Mouse (Mus musculus) heart, adult 8-10 months (tissue): ENCODE measurements around the gene Mex3b. TPM values are rescaled to one million over a fixed set of nuclear protein-coding genes. Genes with fewer than 3 reads are reported as not detected.
A peak's percentile ranks its signal among the peaks of the same experiment; 100 is the strongest.

Source experiments
- DNase-seq: peaks from one replicate; pipeline ENCODE4 v3.0.0; 2022; ENCODE audit warnings: low spot score
- total RNA-seq, 4 experiments: library from RNA; stranded (reverse); gene quantifications; 2 replicates each; pipeline ENCODE4 v1.2.4; 2022

Mex3b gene
- 1 to 10 TPM; 1.1 to 1.3 (median 1.3) TPM for total RNA-seq

GRCm38 (mm10) chr7:82867271-82868121 is at the start of gene Mex3b:
Gene Mex3b (plus strand): TSS chr7:82867333.
- peak; percentile 24 for DNase-seq

- no peak for DNase-seq
Measured at GRCm38 (mm10) chr7:82819541-82819940, 47.6 kb upstream of the Mex3b start.

- no peak for DNase-seq
Measured at GRCm38 (mm10) chr7:82820661-82821060, 46.5 kb upstream of the Mex3b start.

- DNase-seq: no peak
Measured at GRCm38 (mm10) chr7:82821501-82821900, 45.6 kb upstream of the Mex3b start.

- DNase-seq: no peak
Measured at GRCm38 (mm10) chr7:82822528-82822927, 44.6 kb upstream of the Mex3b start.

- peak; percentile 13 for DNase-seq
Measured at GRCm38 (mm10) chr7:82828193-82828592, 38.9 kb upstream of the Mex3b start.

- no peak for DNase-seq
Measured at GRCm38 (mm10) chr7:82829516-82829915, 37.6 kb upstream of the Mex3b start.

- DNase-seq: no peak
Measured at GRCm38 (mm10) chr7:82834471-82834870, 32.7 kb upstream of the Mex3b start.

GRCm38 (mm10) chr7:82838414-82838813 is 28.7 kb upstream of the Mex3b start:
- no peak for DNase-seq

GRCm38 (mm10) chr7:82838965-82839675 is 28.0 kb upstream of the Mex3b start:
- no peak for DNase-seq

- DNase-seq: no peak
Measured at GRCm38 (mm10) chr7:82842222-82842920, 24.8 kb upstream of the Mex3b start.

GRCm38 (mm10) chr7:82850756-82851155 is 16.4 kb upstream of the Mex3b start:
- no peak for DNase-seq

GRCm38 (mm10) chr7:82851670-82852069 is 15.5 kb upstream of the Mex3b start:
- no peak for DNase-seq

- no peak for DNase-seq
Measured at GRCm38 (mm10) chr7:82854195-82854766, 12.9 kb upstream of the Mex3b start.

GRCm38 (mm10) chr7:82858611-82859010 is 8.5 kb upstream of the Mex3b start:
- no peak for DNase-seq

- no peak for DNase-seq
Measured at GRCm38 (mm10) chr7:82860626-82861025, 6.5 kb upstream of the Mex3b start.

GRCm38 (mm10) chr7:82863341-82863740 is 3.8 kb upstream of the Mex3b start:
- DNase-seq: no peak

GRCm38 (mm10) chr7:82864260-82864990 is 2.7 kb upstream of the Mex3b start:
- DNase-seq: no peak

- DNase-seq: no peak
Measured at GRCm38 (mm10) chr7:82864991-82865771, 2.0 kb upstream of the Mex3b start.

- peak; percentile 96 for DNase-seq
Measured at GRCm38 (mm10) chr7:82865834-82866485, 1.2 kb upstream of the Mex3b start.
